Mouse (Mus musculus) liver, adult 2 months (tissue): ENCODE results near the gene Ehbp1.

Source experiments
- CTCF ChIP-seq: fragments of 200-500 bp; IDR thresholded peaks from 2 replicates; pipeline ENCODE4 v1.5.1; 2011; ENCODE audit warnings: low read depth, low read length, control low read depth
- POLR2A ChIP-seq: fragments of 200-500 bp; IDR thresholded peaks from 2 replicates; pipeline ENCODE4 v1.6.1; 2011; ENCODE audit warnings: low read length, control low read depth; ENCODE audit not compliant: insufficient read depth; ENCODE audit errors: extremely low read depth

GRCm38 (mm10) chr11:22247069-22247468 lies 95.0 kb downstream of the Ehbp1 start:
- no peak for TF ChIP-seq CTCF
- TF ChIP-seq POLR2A: no peak
